Mouse (Mus musculus) kidney, postnatal 36 days (tissue): ENCODE data around the gene Zpr1.

Experiments
- DNase-seq, 2 experiments: peaks; one replicate each; pipeline ENCODE4 v3.0.0; 2021 to 2022; ENCODE audit warnings: mixed read lengths in 2 of 2

Gene Zpr1

DNA sequence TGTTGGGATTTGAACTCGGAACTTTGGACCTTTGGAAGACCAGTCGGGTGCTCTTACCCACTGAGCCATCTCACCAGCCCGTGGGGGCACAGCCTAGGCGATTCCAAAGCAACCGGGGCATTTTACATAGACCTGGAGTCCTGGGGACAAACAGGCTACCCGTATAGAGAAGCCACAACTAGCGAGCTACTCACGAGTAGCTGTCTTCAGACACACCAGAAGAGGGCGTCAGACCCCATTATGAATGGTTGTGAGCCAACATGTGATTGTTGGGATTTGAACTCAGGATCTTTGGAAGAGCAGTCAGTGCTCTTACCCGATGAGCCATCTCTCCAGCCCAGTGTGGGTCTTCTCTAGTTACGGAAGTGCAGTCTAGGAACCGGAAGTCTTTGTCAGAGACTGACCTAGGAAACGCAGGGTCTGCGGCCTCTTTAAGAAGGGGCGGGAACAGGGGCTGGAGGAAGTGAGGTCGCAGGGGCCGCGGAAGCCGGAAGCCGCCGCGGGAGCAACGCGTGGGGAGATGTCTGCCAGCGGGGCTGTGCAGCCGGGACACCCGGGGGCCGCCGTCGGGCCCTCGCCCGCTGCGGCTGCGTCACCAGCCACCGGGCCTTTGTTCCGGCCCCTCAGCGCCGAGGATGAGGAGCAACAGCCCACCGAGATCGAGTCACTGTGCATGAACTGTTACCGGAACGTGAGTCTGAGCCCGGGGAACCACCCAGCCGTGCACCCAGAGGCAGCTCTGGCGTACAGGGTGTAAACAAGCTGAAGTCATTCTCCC is at the start of gene Zpr1:
Zpr1 (plus strand) TSS at position 388 of the 778 bp plus-strand sequence.
- peak; percentile 92 to 94 for DNase-seq

DNA sequence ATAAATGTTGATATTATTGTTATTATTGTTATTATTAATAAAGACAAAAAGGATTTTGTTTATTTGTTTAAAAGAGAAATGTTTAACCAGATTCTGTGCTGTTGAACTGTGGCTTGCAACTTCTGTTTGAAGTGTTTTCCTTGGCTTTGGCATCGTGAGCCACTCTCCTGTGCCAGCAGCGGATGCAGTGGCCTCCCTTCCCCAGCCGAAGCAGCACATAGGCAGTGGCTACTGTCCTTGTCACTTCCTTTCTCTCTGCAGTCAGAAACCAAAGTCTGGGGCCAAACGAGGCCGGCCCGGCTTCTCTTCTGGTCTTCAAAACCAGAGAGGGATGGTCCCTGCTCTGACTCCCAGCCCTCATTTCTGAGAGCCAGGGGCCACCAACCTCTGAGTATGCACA is 49.8 kb upstream of the Zpr1 start:
- peak in 1 of 2 experiments; percentile 49 for DNase-seq

DNA sequence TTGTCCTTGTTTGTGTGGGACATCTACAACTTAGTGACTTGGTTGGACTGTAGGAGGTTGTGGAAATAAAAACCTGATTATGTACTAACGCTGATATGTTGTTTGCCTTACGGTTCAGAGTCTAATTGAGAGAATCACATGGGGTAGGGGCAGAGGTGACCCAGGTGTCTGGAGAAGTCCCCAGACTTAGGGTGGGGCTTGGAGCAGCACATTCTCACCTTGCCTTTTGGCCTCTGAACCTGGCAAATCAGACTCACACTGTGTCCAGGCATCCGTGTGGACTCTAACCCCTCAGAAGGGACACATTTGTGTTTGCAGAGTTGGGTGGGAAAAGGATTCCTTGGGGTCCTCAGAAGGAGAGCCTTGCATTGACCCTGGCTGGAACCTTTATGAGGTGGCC is 48.8 kb upstream of the Zpr1 start:
- peak in 1 of 2 experiments; percentile 47 for DNase-seq

DNA sequence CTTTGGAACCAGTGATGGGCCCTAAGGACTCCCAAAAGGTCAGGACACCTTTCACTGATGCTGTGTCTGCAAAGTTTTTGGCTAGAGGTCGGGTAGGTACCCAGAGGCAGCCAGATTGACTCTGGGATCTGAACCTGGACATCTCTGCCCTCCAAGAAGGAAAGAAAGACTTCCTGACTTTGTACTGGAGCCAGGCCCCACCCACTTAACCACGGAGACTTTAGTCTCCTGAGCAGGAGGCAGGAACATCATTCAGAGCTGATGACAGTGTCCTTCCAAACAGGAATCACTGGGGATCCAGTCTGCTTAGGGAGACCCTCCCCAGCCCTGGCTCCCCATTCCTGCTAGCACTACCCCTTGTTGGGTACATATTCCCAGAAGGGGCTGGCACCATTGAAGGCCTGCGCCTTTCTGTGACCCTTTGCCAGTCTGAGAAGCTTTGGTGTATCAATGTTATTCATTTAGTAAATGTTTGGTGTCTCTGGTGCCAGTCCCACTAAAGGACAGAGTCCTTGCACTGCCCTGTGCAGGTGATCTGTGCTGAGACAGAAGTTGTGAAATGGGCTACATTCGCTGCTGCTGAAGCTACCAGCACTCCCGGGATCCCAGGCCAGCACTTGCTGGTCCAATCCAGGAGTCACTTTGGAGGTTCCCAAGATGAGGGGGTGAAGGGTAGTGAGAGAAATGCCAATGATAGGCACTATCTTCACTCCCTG is 47.8 kb upstream of the Zpr1 start:
- peak in 1 of 2 experiments; percentile 65 for DNase-seq

DNA sequence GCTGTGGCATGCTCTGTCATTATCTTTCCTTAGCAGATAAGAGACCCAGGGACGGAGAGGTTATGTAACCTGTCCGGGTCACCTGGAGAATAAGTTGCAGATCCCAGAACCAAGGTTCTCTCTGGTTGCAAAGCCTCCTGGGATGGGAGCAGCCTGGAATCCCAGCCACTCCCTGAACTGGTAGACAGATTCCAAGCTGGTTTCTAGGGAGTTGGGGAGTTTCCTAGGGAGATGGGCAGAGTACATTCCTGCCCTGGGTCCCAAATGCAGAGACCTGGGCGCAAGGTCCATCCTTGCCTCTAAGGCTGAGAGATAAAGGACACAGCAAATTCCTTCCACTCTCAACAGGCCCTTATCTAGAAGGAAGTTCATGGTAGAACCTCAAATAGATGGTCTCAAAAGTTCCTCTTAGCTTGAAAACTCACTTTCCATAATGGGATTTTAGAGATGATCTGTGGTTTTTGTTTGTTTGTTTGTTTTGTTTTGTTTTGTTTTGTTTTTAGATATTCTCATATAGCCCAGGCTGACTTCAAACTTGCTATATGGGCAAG is 45.7 kb upstream of the Zpr1 start:
- DNase-seq, result no peak

DNA sequence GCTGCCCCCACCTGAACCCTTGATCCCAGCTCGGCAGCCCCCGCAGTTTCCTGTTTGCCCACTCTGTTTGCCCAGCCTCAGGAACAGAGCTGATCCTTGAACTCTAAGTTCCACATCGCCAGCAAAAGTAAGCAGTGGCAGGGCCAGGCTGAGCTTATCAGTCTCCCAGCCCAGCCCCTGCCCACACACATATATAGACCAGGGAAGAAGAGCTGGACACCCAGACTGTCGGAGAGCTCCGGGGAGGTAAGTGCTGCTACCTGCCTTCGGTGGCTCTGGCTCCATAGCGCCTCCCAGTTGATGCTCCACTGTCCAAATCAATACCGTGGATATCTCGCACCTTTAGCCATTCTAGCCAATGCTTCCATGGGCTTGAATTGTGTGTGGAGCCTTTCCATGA is 44.4 kb upstream of the Zpr1 start, which contains the start of gene Apoa1:
Apoa1 (plus strand) TSS at position 90 of the 400 bp plus-strand sequence.
- DNase-seq, result no peak

DNA sequence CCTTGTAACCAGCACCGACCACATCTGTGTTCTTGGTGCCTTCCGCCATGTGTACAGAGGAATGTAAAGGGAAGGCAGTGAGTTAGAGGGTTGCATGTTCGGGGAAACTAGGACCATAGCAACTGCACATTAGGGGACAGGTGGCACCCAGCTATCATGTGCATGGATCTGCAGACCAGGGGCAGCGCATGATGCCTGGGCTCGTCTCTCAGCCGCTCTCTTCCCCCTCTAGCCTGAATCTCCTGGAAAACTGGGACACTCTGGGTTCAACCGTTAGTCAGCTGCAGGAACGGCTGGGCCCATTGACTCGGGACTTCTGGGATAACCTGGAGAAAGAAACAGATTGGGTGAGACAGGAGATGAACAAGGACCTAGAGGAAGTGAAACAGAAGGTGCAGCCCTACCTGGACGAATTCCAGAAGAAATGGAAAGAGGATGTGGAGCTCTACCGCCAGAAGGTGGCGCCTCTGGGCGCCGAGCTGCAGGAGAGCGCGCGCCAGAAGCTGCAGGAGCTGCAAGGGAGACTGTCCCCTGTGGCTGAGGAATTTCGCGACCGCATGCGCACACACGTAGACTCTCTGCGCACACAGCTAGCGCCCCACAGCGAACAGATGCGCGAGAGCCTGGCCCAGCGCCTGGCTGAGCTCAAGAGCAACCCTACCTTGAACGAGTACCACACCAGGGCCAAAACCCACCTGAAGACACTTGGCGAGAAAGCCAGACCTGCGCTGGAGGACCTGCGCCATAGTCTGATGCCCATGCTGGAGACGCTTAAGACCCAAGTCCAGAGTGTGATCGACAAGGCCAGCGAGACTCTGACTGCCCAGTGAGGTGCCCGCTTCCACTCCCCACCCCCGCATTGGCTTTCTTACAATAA is 43.1 kb upstream of the Zpr1 start:
- DNase-seq, result peak; percentile 91 to 93

DNA sequence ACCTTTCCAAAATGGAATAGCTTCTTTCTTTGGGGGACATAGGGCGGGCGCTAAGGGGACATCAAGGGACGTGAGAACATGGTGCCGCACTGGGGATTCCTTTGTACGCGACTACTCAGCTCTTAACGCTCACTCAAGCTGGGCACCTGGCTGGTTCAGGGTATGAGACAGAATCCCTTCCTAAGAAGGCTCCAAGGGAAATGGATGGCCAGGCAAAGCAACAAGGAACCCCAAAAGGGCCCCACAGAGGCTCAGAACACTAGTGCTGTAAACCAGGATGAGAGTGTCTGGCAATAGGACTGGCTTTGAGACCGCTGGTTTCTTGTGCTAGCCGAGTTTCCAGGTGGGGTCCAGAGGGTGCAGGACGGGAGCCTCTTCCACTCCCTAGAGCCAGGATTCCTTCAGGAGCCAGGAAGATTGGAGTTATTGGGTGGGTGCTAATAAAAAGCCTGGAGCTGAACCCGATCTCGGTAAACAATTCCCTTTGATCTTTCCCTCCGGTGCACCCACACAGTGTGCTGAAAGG is 42.4 kb upstream of the Zpr1 start:
- DNase-seq, result no peak

DNA sequence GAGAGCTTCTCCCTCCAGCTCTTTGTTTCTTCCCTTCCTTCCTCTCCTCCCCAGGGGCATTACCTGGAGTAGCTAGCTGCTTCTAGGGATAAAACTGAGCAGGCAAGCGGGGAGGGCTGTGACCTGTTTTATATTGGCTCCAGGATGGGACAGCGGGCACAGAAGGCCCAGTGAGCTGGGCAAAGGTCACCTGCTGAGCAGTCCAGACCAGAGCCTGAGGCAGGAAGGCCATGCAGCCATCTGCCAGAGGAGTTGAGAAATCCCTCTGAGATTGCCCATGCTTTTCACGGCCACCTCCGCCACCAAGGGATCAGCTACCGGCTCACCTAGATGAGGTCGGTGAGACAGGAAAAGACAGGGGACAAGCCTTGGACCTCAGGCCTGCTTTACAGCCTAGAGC is 37.7 kb upstream of the Zpr1 start:
- DNase-seq, result peak; percentile 76 to 81

DNA sequence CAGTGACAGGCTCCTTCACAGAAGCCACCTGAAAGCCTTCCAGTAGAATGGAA is 37.4 kb upstream of the Zpr1 start, which contains the start of gene Apoc3:
Apoc3 (minus strand) TSS at position 41 of the 53 bp plus-strand sequence.
- no peak for DNase-seq

DNA sequence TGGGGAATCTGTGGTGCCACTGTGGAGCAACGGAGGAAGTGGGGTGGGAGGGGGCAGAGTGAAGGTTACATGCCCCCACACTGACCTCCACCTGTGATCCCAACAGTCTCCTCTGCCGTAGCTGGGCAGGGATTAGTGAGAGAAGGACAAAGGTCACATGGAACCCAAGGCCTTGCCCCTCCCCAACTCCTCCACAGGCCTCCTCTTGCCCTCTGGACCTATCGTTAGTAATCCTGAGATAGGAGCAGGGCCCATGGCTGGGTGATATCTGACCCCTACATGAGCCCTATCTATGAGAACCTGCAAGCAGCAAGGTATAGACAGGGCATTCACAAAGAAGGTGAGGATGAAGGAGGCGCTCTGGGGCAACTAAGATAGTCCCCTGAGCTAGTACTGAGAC is 37.2 kb upstream of the Zpr1 start:
- peak; percentile 54 to 56 for DNase-seq

DNA sequence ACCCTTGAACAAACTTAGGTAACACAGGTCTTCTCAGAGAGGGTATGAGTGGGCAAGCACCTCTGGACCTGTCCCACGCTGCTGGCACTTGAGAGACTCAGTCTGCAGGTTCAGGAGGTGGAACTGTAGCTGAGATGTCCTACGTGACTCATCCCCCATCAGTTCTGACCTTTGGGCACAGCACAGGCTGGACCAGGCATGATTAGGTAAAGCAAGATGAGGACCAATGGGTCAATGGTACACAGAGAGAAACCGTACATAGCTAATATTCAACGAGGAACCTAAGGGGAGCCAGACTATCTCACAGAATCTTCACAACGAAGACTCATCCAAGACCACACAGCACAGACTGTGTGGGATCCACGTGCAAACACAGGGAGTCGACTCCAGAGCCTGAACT is 34.0 kb upstream of the Zpr1 start:
- no peak for DNase-seq

DNA sequence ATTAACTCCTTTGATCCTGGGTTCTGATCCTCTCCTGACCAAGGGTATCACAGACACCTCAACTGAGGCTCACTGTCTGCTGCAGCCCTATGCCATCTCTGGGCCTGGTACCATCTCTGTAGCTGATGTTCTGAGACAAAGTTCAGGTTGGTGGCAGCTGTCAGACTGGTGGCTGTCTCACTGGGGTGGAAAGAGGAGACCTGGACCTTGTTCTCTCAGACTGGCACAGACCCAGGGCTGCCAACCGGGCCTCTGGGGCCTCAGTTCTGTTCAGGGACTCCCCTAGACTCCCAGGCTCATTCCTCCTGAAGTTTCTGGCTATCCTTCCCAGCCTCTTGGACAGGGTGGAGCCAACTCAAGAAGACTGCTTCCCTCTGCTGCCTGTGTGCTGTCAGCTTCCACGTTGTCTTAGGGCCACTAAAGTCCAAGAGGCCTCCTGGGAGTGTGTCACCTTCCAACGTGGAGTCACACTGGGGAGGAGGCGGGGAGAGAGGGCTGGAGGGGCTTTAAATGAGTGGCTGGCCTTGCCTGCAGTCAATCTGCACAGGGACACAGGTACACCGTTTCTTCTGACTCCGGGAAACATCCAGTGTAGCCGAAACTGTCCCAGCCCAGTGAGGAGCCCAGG is 32.2 kb upstream of the Zpr1 start, which contains the start of gene Apoa4:
Apoa4 (plus strand) TSS at position 171 of the 628 bp plus-strand sequence.
- DNase-seq, result peak; percentile 55 to 76

DNA sequence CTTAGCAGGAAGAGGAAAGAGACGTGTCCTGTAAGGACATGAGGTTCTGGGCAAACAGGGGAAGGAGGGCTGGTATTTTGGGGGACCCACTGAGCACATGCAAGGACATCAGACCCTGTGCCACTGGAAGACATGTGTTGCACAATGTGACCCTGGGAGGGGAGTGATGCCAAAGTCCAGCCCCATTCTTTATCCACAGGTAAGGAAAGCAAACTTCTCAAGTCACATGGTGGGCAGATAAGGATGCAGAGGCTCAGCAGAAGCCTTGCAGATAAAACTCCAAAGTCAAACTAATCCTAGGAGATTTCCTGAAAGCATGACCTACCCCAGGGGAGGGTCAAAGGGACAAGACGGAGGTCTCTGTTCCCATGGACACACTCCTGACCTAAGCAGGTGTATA is 31.0 kb upstream of the Zpr1 start:
- no peak for DNase-seq

DNA sequence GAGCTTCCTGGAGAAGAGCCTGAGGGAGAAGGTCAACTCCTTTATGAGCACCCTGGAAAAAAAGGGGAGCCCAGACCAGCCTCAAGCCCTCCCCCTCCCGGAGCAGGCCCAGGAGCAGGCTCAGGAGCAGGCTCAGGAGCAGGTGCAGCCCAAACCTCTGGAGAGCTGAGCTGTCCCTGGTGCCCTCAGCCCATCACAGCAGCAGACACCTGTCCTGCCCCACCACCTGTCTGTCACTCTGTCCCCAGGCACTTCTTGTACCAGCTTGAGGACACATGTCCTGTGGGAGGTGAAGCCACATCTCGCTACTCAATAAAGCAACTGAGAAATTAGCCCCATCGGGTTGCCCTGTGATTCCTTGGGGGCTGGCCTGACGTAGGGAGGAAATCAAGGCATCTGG is 29.7 kb upstream of the Zpr1 start:
- DNase-seq, result no peak

DNA sequence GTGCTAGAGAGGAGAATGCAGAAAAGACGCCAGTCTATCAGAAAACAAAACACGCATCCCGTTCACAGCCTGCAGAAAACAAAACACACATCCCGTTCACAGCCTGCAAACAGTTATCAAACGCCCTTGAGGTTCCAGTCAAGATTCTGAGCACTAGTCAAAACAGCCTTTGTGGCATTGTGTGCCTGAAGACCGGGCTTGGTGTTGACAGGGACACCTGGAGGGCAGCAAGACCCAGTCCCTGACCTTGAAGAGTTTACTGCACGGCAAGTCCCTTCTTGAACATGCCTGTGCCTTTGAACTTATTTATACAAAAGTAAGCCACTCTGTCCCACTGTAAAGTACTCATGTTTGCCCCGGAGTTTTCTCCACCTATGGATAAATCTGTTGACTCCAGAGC is 29.3 kb upstream of the Zpr1 start:
- no peak for DNase-seq

DNA sequence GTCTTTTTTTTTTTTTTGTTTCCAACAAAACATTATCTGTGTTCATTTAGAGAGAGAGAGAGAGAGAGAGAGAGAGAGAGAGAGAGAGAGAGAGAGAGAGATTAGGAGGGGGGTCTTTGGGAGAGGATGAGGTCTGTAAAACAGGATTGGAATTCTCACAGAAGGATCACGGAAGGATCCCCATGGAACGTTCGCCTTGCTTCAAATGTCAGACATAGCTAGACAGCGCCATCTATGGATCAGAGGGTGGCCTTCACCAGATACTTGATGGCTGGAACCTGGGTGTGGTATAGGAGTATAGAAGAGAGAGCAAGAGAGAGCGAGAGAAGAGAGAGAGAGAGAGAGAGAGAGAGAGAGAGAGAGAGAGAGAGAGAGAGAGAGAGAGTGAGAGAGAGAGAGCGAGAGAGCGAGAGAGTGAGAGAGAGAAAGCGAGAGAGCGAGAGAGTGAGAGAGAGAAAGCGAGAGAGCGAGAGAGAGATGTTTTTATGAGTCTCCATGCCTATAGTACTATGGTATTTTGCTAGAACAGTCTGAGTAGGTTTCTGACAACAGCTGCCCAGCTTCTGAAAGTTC is 26.0 kb upstream of the Zpr1 start:
- peak; percentile 74 to 82 for DNase-seq

DNA sequence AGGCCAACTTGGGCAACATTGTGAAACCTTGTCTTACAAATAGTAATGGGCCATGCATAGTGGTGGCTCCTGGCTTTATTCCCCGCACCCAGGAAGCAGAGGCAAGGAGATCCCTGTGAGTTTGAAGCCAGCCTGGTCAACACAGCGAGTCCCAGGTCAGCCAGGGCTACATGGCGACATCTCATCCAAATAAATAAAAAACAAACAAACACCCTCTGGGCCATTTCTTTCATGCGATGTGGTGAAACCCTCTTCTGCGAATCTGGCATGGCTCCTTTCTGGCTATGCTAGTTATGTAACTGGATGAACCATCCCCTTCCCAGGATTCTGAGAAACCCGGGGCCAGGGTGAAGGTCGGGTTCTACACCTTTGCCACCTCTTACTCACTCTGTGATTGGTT is 16.7 kb upstream of the Zpr1 start:
- DNase-seq, result no peak

DNA sequence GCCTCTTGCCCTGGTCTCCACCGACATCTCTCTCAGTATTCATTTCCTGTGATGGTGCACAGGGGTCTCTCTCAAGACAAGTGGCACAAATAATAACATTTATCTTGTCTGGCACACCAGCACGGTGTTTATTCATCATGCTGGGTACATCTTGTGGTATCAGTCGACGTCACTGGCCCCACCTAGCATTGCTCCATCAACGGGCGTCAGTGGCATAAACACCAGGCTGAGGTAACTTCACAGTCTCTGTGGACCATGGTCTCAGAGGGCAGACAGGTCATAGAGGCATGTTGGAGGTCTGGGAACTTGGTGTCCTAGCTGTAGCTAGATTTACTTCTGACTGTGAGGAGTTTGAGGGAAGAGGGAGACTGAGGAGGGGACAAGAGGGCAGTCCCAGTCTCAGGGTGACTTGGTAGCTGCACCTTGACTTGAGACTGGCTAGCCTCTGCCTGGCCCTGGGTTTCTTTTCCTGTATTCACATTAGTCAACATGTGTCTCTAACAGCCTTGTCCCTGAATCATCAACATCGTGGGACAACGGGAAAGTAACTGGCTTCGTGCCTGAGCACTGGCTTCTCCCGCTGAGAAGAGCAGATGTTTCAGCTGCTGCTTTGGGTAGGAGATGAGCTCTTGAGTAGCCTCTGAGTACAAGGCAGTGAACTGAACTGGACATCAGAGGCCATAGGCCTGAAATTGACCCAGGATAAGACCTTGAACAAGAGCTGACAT is 16.0 kb upstream of the Zpr1 start:
- DNase-seq, result no peak

DNA sequence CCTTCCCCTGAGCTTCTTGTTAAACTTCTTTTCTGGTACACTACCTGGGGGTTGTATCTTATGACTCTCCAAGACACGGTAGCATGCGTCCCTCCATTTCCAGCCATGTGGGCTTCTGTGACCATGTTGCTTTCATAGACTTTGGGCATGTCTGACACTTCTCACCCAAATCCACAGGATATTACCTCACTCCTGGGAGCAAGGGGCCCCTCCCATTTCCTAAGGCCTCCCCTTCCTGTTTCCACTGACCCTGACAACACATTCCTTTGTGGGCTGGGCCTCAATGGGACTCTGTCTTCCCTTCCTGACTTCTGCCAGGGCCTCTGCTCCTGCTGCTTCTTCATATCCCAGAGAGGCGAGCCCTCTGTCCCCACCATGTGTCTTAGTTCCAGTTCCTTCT is 15.3 kb upstream of the Zpr1 start:
- DNase-seq, result no peak

DNA sequence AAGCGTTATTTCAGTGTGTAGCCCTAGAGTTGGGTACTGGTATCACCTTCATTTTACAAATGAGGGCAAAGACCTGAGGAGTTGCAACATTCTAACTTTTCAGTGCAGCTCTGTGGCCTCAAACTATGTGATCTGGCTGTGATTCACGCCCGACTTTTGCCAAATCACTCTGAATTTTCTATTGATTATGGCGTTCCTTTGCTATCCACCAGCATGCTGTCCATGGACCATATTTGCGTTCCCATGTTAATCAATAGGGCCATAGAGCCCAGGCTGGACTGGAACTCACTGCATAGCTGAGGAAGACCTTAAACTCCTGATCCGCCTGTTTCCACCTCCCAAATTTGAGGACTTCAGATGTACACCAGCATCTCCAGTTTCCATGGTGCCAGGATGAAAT is 13.8 kb upstream of the Zpr1 start:
- no peak for DNase-seq

DNA sequence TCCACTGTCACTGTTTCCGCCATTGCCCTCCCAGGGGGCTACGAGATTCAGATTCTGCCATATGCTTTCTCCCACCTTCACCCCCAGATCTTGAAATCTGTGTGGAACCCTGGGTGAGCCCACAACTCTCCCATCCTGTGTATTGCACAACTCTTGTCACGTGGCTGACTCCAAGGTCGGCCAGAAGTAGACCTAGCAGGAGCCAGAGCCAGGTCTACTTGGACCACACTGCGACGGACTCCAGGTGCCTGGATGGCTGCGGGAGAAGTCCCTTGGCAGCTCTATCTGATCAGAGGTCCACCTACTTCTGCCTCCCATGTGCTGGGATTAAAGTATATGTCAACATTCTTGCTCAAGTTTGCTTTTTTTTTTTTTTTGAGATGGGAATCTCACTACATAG is 11.7 kb upstream of the Zpr1 start:
- peak; percentile 25 to 56 for DNase-seq
